Mouse (Mus musculus): Measurements from ENCODE around the gene Msantd3.

Msantd3 gene

DNA sequence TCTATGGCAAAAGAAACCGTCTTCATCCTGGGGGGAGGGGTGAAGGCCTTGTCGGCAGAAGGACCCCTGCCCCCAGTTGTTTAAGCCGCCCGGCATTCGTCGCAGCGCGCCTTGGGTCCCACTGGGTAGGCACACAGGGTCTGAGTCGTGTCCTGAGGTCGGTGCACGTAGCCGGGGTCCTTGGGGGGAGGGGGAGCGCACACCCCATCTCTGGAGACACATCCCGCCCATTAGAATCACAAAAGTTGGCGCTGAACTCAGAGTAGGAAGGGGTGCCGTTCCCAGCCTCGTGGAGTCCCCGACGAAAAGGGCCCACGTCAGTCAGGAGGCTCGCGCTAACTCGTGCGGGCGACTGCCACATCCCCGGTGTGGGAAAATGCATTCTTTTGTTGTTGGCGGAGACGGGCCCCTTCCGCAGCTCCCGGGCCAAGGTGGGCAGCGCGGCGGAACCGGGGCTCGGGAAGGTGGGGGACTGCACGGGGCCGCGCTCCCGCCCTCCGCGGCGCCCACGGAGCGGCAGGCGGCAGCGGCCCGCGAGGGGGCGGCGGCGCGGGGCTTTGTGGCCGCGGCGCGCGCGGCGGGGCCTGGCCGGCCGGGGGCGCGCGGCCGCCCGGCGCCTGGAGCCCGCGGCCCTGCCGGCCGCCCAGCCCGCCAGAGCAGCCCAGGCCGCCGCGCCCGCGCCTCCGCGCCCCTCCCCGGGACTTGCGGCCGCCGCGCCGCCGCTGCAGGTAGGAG is at the start of gene Msantd3:
Gene Msantd3 (plus strand): TSS at position 95 of the 735 bp plus-strand sequence.
- DNase-seq (ENCODE audit: low read depth, low spot score), result peak; percentile 91

DNA sequence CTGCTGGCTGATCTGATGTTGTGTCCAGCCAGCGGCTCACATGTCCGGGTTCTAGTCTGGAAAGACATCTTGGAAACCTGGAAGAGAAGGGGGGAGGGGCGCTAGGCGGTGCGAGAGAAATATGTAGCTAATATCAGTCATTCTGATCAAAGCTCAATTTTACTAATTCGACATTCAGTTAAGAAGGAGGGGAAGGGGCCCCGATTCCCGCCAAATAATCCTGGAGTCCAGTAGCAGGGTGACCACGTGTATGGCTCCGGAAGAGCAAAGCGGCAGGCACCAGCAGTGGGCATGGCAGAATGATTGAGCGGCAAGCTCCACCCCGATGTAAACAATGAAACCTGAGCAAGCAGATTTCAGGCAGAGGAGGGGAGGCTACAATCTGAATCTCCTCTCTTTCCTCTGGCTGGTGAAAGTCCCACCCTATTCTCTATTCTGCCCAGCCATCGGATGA is 48.4 kb upstream of the Msantd3 start:
- DNase-seq (ENCODE audit: low read depth, low spot score), result peak; percentile 79

DNA sequence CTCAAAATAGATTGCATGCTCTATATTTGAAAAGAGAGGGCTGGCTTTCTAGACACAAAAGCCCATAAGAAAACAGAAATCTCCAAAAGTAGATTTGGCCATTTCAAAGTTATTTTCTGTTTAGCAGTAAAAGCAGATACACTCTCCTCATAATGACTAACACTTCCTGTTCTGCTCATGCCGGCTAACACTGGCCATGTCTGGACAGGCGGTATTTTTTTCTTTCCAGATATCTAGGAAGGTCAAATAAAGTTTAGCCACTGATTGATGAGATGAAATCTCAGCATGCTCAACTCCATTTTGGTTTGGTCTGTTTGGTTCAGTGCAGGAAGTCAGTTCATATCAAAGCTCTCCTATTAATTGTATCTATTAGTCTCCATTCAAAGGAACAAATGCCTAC is 47.2 kb upstream of the Msantd3 start:
- no peak for DNase-seq (ENCODE audit: low read depth, low spot score)

DNA sequence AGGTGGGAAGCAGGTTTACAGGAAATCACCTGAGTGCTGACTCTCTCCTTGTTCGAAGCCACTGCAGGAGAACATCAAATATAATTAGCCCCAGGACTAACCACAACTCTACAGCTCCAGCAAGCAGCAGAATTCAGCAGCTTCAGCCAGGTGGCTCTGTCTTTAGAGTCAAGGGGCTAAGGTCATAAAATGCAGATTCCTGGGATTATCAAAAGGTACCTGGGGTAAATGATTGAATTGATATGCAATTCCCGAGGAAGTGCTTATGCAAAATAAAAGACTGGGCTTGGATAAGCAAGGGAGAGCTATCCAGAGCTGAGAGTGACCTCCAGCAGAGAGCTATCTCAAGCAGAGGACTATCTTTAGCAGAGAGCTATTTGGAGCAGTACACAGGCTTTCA is 28.9 kb upstream of the Msantd3 start:
- peak; percentile 79 for DNase-seq (ENCODE audit: low read depth, low spot score)

DNA sequence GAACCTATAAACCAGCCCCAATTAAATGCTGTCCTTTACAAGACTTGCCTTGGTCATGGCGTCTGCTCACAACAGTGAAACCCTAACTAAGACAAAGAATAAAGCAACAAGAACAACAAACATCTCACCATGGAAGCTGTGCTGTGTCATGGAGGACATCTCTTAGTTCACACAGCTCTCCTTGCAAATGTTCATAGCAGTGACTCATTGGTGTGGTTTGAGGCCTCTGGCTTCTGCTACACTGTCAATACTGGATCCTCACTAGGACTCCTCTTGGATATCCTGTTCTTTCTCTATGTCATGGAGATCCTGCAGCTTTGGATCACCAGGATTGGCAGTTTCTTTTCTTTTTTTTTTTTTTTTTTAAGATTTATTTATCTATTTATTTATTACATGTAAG is 10.2 kb upstream of the Msantd3 start:
- DNase-seq (ENCODE audit: low read depth, low spot score), result no peak

DNA sequence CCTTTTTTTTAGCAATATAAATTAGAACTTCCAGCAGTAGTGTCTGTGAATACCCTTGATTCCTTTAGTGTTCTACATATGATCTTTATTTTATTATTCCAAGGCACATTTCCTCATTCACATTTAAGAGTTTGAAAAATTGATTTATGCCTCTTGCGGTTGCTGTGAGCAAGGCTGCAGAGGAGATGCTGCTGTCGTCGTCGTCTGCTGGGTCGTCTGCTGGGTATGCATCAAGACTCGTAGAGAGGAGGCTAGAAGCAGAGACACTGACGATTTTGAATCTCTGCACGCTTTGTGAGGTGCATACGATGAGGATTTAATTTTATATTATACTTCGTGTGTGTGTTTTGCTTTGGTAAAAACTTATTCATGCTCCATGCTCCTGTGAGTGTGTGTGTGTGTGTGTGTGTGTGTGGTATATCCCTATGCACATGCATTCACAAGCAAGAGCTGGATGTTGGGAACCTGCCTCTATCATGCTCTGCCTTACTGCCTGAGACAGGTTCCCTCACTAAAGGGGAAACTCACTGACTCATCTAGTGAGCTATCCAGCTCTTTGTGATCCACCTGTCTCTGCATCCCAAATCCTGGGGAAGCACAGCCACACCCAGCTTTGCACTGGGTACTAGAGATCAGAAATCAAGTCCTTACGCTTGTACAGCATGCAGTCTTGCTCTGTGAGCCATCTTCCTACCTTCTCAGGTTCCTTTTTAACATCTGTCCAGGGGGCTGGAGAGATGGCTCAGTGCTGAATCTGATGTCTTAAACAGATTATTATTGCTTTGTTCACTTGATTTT is 7.7 kb upstream of the Msantd3 start:
- peak; percentile 52 for DNase-seq (ENCODE audit: low read depth, low spot score)

DNA sequence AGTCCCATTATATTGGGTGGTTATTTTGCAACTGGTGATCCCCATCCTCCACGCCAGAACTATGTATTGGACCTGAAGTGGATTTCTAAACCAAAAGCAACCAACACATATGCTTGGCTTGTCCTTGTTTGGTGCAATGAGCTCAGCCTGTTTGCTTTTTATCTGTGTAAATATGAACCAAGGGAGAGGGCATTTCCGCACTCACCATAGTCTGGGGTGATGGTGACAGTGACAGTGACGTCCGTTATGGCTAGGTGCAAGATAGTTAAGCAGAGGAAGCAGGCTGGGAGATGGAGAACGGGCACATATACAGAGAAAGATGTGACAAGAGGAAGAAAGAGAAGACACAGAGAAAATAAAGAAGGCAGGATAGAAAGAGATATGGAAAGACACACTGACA is 3.5 kb upstream of the Msantd3 start:
- no peak for DNase-seq (ENCODE audit: low read depth, low spot score)

DNA sequence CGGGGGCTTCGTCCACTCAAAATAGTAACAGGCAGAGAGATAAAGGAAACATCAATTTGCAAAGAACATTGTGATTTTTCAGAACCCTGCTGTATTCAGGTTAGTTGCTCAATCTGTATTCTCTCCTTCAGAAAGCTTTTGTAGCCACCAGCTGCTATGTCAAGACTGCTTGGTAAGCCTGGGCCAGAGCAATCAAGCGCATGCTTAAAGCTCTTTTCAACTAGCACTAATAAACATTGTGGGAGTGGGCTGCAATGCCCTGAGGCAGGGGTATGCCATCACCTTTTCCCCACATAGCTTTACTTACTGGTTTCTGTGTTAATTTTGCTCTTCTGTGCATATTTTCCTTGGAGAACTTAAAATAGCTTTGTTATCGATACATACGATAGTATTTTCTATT is 2.7 kb upstream of the Msantd3 start:
- DNase-seq (ENCODE audit: low read depth, low spot score), result no peak

DNA sequence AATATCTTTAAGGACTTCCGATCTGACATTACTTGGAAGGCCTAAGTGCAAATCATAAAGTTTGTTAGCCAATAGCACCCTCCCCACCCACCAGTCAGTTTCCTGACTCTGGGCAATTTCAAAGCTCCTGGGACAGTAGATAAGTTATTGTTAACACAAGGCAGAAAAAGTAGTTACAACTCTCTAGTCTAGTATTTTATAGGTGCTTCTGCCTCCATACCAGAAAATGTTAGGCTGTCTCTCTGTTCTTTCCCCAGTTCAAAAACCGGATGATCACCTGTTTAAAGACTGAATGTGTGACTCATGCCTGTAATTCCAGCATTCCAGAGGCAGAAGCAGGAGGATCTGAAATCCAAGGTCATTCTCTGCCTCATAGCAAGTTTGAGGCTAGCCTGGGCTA is 1.2 kb upstream of the Msantd3 start:
- DNase-seq (ENCODE audit: low read depth, low spot score), result no peak

DNA sequence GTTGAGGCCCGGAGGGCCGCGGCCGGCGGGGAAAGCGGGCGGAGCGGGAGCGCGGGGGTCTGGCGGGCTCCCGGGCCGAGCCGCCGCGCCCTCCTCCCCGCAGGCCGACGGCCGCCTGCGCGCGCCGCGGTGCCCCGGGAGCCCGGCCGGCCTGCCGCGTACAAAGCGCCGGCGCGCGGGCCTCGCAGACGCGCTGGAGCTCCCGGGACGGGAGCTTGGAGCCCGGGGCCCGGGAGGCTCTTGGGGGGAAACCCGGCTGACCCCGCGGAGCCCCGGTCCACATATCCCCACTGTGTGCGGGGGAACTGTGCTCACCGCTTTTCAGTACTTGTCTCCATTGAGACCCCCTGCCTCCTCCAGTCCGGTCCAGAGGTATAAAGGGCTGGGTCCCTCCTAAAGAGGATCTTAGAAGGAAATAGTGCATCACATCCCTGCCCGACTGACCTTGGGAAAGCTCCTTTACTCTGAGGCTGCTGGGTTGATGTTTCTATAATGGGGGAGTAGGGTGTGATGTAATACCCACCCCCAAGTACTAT is 909 bp downstream of the Msantd3 start:
- peak; percentile 59 for DNase-seq (ENCODE audit: low read depth, low spot score)

DNA sequence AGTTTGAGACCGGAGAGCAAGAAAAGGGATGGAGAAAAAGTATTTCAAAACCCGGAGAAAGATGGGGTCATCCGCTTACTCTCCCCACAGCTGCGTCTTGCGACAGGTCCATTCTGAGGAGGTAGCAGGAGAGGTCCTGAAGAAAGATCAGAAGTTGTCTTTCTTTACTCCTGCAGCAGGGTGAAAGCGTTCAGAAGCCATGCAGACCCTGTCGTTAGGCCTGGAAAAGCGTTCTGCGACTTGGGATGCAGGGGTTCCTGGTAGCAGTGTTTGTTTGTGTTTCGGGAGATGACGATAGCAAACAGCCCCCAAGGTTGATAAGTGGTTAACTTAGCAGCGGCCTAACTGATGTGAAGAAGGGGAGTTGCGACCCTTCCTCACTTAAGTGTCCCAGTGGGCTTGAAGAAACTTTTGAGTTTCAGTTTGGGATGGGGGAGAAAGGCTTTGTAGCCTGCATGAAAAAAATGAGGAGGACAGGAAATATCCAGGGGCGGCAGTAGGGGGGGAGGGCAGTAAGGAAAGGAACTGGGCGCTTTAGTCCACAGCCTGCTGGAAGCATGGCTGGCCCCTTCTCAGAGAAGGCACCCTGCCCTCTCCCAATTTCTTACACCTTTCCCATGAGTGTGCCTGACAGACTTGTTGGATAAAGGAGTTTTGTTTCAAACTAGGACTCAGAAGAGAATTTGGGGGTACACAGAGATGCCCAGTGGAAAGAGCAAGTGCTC is 2.0 kb downstream of the Msantd3 start:
- DNase-seq (ENCODE audit: low read depth, low spot score), result no peak

DNA sequence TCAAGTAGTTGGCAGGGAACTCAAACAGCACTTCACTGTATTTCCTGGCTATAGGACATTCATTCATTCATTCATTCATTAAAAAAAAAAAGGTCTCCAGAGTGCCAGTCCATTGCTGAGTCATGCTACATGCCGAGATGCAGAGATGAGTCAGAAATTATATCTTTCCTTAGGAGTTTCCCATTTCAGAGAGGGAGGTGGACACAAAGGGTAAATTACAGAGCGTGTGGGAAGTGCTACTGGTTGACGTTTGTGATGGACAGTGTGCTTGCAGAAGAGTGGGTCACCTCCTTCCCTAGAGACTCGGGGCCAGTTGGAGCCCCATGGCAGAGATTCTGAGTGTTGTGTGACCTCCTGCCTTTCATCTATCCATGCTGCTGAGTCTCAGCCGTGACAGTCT is 2.6 kb downstream of the Msantd3 start:
- DNase-seq (ENCODE audit: low read depth, low spot score), result no peak

DNA sequence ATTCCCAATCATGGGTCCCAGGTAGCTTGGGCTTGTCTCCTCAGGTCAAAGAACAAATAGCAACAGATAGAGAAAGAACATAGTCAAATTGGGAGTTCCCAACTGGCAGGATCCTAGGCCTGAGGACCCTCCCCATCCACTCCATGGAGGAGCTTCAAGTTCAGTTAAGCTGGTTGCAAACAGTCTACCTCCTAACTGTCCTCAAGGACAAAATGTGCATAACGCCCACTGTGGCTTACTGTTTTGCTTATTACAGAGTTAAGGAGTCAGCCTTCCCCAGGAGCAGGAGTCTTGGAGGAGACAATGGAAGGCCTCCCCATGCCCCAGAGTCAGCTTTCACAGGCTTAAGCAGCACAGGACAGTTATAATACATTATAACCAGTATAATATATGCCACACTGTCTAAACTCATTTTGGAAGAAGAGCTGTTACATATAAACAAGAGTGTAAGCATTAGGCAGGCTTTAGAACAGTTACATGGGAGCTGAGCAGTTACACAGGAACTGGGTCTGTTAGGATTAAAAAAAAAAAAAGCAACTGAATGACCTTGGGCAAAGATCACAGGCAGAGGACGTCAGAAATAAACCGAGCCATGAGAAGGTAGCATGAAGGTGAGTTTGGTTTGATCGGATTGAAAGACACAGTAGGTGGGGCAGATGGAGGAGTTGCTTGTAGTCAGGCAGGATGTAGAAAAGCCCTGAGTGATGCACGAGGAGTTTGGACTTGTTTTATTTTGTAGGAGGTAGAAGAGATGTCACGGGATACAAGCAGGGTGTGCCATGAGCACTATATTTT is 3.5 kb downstream of the Msantd3 start:
- DNase-seq (ENCODE audit: low read depth, low spot score), result peak; percentile 79

DNA sequence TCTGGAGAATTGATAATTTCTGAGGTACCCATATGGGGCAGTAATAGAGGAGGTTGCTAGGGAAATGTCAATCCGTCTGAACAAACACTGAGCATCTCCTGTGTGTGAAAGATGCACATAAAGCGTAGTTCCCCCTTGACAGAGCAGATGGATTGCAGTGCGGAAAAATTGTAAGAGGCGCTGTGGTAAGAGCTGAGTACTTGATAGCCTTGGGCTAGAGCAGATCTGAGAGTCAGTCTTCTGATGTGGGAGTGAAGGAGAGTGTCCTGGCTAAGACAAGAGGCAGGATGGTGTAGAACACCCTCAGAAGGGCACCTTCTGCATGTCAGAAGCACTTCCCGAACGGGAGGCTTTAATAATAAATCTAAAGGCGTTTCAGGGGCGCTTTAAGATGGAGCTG is 4.4 kb downstream of the Msantd3 start:
- no peak for DNase-seq (ENCODE audit: low read depth, low spot score)

DNA sequence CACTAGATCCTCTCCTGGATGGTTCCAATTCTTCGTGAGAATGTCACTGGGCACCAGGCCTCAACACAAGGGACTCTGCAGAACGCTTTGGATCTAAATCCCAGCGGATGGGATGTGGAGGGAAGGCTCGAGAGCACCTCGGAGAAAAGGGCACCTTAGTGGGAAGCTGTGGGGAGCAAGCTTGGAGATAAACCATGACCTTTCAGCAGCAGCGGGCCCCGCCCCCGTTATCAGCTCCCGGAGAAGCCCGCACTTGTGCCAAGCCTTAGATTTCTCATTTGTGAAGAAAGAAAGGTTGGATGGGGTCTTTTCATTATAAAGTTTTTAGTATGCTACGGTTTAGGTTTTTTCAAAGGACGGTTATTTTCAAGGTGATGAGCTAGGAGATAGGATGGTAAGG is 6.2 kb downstream of the Msantd3 start:
- no peak for DNase-seq (ENCODE audit: low read depth, low spot score)

DNA sequence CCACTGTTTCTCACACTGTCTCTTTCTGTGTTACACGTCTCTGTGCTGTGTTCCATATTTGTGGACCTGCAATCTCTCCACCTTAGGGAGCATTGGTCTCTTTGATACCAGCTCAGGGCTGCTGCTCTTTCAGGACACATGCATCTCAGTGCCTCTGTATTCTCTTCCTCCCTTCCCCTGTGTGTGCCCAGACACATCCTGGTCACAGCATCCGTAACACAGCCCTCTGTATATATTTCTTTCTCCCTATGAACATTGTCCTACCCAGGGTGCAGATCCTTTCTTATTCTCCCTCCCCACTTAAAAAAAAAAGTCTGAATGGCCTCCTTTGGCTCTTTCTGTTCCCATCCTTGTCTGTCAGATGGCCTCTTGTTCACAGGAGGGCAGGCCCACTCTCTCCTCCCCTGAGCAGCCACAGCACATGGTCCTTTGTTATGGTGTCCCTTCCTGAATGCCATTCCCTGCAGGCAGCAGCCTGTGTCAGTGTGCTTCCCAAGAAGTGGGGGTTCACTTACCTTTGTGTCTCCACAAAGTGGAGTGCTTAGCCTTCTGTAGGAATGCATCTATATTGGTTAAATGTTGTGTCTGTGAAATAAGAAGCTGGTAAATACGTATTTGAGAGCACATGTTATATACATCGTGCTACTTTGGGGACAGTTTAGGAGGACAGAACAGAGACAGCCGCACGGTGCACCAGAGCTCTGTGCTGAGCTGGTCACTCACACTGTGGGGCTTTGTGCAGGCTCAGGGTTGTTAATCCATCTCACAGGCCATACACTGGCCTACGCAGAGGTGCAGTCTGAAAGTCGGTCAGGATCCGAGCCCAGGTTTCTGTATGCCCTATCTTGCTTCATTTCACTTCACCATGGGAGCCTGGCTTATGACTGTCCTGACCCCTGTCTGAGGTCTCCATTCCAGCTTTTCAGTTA is 7.1 kb downstream of the Msantd3 start:
- no peak for DNase-seq (ENCODE audit: low read depth, low spot score)

DNA sequence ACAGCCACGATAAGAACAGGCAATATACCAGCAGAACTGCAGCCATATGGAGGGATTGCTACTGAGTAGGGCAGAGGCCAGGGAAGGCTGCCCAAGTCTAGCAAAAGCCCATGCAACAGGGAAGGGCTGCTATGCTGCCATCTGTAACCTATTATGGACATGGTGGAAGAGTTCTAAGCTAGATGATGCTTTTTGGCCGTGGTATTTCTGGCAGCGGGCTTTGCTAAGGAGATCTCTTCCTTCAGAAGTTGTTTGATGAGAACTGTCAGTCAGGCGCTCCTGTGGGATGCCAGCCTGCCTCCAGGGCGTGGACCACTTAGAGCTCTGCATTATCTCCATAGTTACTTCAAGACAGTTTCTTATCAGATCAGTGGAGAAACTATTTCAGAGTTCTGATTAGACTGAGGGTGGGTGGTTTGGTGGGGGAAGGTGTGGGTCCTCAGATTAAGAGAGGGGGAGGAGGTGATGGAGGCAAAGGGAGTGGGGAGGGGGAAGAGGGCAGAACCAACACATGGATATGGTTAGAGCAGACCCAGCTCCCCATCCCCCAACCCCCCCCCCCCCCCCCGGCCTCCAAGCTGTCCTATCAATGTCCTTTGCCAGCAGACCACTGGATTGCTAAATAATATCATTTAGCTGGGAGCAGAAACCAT is 8.8 kb downstream of the Msantd3 start:
- DNase-seq (ENCODE audit: low read depth, low spot score), result no peak

DNA sequence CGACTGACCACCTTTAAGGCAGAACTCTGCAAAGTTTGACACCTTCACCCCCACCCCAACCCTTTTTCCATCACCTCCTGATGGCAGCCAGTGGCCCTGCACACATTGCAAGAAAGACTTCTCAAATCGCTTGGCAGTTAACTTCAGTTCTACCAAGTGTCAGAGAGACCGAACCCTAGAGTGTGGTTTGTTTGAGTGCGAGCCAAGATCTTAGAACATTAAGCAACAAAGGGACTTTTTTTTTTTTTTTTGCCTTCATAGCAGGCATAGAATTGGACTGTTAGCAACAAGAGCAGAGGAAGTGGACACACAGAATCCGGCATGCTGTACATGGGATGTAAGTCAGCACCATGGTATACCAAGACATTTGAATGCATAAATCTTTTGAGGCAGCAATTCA is 9.9 kb downstream of the Msantd3 start:
- no peak for DNase-seq (ENCODE audit: low read depth, low spot score)

DNA sequence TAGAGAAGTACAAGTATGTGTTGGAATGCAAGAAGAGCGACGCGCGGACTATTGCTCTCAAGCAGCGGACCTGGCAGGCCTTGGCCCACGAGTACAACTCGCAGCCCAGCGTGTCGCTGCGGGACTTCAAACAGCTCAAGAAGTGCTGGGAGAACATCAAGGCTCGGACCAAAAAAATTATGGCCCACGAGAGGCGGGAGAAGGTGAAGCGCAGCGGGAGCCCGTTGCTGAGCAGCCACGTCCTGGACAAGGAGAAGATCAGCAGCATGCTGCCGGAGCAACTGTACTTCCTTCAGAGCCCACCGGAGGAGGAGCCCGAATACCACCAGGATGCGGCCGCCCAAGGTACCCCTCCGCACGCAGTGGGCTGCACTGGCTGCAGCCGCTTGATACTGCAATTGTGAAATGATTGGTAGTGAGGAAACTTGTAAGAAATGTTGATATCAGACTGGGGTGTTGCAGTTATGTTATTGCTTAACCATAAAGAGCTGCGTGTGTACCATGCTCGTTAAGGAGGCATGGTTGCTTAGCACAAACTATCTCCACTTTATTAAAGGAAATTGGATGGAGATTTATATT is 12.8 kb downstream of the Msantd3 start:
- peak; percentile 49 for DNase-seq (ENCODE audit: low read depth, low spot score)

All from ES-CJ7 (cell line).